15 mouse cellular contexts compared by ENCODE assay signal in the genomic region with DNA sequence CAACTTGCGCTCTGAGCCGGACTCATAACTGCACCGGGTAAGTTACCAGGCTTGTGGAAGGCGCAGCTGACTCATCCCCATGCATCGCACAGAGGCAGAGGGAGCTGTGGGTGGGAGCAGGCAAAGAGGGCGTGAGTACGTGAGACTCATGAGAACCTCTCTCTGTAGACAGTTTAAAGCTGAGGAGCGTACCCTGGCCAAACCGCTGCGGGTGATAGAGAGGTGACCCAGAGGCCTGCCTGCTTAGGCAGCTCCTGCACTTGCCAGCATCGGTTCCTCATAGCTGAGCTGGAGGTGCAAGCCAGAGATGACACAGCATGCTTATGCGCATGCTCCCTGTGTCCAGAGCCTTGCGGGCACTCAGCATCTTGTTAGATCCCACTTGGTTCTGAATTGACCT. TPM values are rescaled to one million over a fixed set of nuclear protein-coding genes. Genes with fewer than 3 reads are reported as not detected.
A peak's percentile ranks its signal among the peaks of the same experiment; 100 is the strongest.
DNase-seq lines count a peak whose midpoint lies in the region; ATAC-seq and TF ChIP-seq lines count a peak whose summit lies in the region.
"Had no signal": no experiment of that assay in that cellular context is flagged by ENCODE, and none has a peak within 500 bp of the region (broad histone marks: within the 10 kb centered on the region; RNA-seq: fewer than 3 reads in every experiment).

No protein-coding gene starts in this region.

- H3K27ac ChIP-seq in left cerebral cortex, adult 2 months: peak overlapping the region; percentile 84
- H3K27ac ChIP-seq in forebrain, embryonic 16.5 days (ENCODE audit: low read length): no peak overlapping the region
- H3K27ac ChIP-seq: hindbrain, embryonic 12.5 days; liver, embryonic 12.5 days; midbrain, embryonic 12.5 days; stomach, embryonic 15.5 days had no signal

- H3K27me3 ChIP-seq in forebrain, embryonic 16.5 days (replicated peaks; ENCODE audit: control insufficient read depth, insufficient read depth, low read length): no peaks in the 10 kb centered on the region
- H3K27me3 ChIP-seq: hindbrain, embryonic 12.5 days; midbrain, embryonic 12.5 days; stomach, embryonic 15.5 days had no signal

- H3K36me3 ChIP-seq in forebrain, embryonic 16.5 days (ENCODE audit: control insufficient read depth, insufficient read depth): no peaks in the 10 kb centered on the region
- H3K36me3 ChIP-seq: hindbrain, embryonic 12.5 days; liver, embryonic 12.5 days; midbrain, embryonic 12.5 days; stomach, embryonic 15.5 days had no signal

- TF ChIP-seq CTCF in left cerebral cortex, adult 2 months (IDR thresholded peaks at IDR 0.05): no peak

- peak; percentile 59 to 65 for DNase-seq in left cerebral cortex, adult 2 months (ENCODE audit: extremely low spot score in 1 of 2, low spot score in 2 of 2)
- no peak for DNase-seq in left cerebral cortex, postnatal 4 days
- DNase-seq in 3T3-L1 (ENCODE audit: low read depth, low spot score): peak; percentile 42
- peak; percentile 23 for DNase-seq in ZHBTc4 (ENCODE audit: low read depth, low spot score)
- DNase-seq in left cerebral cortex, postnatal 25 days (ENCODE audit: low spot score in 2 of 2): peak; percentile 56 to 88
- no peak for DNase-seq in kidney, postnatal 4 days
- no peak for DNase-seq in neural tube, embryonic 10.5 days (ENCODE audit: extremely low spot score, low spot score)
- DNase-seq: cerebellum, postnatal 14 days had no signal

- intact Hi-C loops in left cerebral cortex, adult 2 months (cut with DNase I): no loop called here
- intact Hi-C loops in left cerebral cortex, postnatal 4 days (cut with DNase I): loop anchor here (5.0 kb wide), 1 partner anchor 70 kb away; no protein-coding TSS in a partner anchor
- intact Hi-C loops in left cerebral cortex, postnatal 25 days (cut with DNase I): loop anchor here (5.0 kb wide), 1 partner anchor 120 kb away; the partner anchor contains the start of gene Clcc1

- H3K9me3 ChIP-seq in forebrain, embryonic 16.5 days (ENCODE audit: control insufficient read depth, low read length): no peaks in the 10 kb centered on the region
- H3K9me3 ChIP-seq: hindbrain, embryonic 12.5 days; liver, embryonic 12.5 days; midbrain, embryonic 12.5 days; stomach, embryonic 15.5 days had no signal

- no peak overlapping the region for H3K9ac ChIP-seq in forebrain, embryonic 16.5 days (replicated peaks; ENCODE audit: low read depth, low read length)
- H3K9ac ChIP-seq: hindbrain, embryonic 12.5 days; liver, embryonic 12.5 days; midbrain, embryonic 12.5 days; stomach, embryonic 15.5 days had no signal

- no peak overlapping the region for H3K4me2 ChIP-seq in forebrain, embryonic 16.5 days (ENCODE audit: low read length)
- H3K4me2 ChIP-seq: hindbrain, embryonic 12.5 days; liver, embryonic 12.5 days; midbrain, embryonic 12.5 days; stomach, embryonic 15.5 days had no signal

- ATAC-seq in forebrain, embryonic 16.5 days: no peak
- ATAC-seq: liver, embryonic 12.5 days had no signal

- H3K4me3 ChIP-seq in left cerebral cortex, adult 2 months: no peak overlapping the region
- H3K4me3 ChIP-seq in forebrain, embryonic 16.5 days (replicated peaks; ENCODE audit: low read length): no peak overlapping the region
- H3K4me3 ChIP-seq: erythroblast, embryonic 14.5 days; hindbrain, embryonic 12.5 days; liver, embryonic 12.5 days; midbrain, embryonic 12.5 days; stomach, embryonic 15.5 days had no signal

- 91% methylated on average over 13 of the region's 13 CpGs for WGBS in forebrain, embryonic 16.5 days

- peaks cover 4% of the 10 kb centered on the region; the same call in 1 of the 2 replicates for H3K4me1 ChIP-seq in forebrain, embryonic 16.5 days (replicated peaks; ENCODE audit: control insufficient read depth, insufficient read depth, low read length)

RNA-seq across cellular contexts. Expression of gene Aknad1, which starts 32.8 kb away (rescaled TPM):
- total RNA-seq in left cerebral cortex, adult 2 months (2021): not detected
- not detected for total RNA-seq in left cerebral cortex, postnatal 4 days (2021)
- total RNA-seq in left cerebral cortex, postnatal 25 days (2021): not detected
- polyA plus RNA-seq in forebrain, embryonic 16.5 days (2015; fragmentation: Nextera tagmentation; extraction: Ambion mirVana): not detected in 2 replicates
- total RNA-seq: heart, adult 18-20 months had no signal

RNA-seq across cellular contexts. Expression of gene Gpsm2, which starts 50.1 kb away (rescaled TPM):
- total RNA-seq in left cerebral cortex, adult 2 months (2021): 10 to 100 TPM; 12.2 to 13.5 TPM
- 10 to 100 TPM; 13.9 to 16.2 TPM for total RNA-seq in left cerebral cortex, postnatal 4 days (2021)
- total RNA-seq in left cerebral cortex, postnatal 25 days (2021): 10 to 100 TPM; 15.5 to 16.0 TPM
- polyA plus RNA-seq in forebrain, embryonic 16.5 days (2015; fragmentation: Nextera tagmentation; extraction: Ambion mirVana): 33.7 and 36.7 TPM in 2 replicates

Comparison
In these comparisons a context has a peak if more than half of its experiments do, and no peak if none do; other contexts are left out.
1. DNase-seq: peak in left cerebral cortex, adult 2 months (2 of 2), 3T3-L1 (single experiment), ZHBTc4 (single experiment) and left cerebral cortex, postnatal 25 days (2 of 2); none in left cerebral cortex, postnatal 4 days (single experiment), kidney, postnatal 4 days (0 of 2) and neural tube, embryonic 10.5 days (single experiment).